Mouse (Mus musculus): ENCODE data around the gene Acsm4. TPM values are rescaled to one million over a fixed set of nuclear protein-coding genes. Genes with fewer than 3 reads are reported as not detected.

Gene Acsm4
- polyA plus RNA-seq, 1 experiment from 2014 or later: not detected

- ATAC-seq: no peak
- in situ Hi-C loops (cut with MboI; ENCODE audit: low pct_unique_long_range_greater_than_20kb): no loop called here
- no peaks in the 10 kb centered on the region for H3K27me3 ChIP-seq
- POLR2A ChIA-PET: interaction anchor here (0.7 kb wide), 1 partner anchor 186 kb away, joined by 3 read pairs; no protein-coding TSS in a partner anchor
- no peak for TF ChIP-seq CTCF (IDR thresholded peaks at IDR 0.05)
- DNase-seq (ENCODE audit: low read depth, low spot score): no peak
- CTCF ChIA-PET: interaction anchor here (0.6 kb wide), 1 partner anchor 436 kb away, joined by 3 read pairs; no protein-coding TSS in a partner anchor
Observed at GRCm38 (mm10) chr7:119760527-119760951, 70.7 kb downstream of the Acsm4 start, which contains the start of gene Acsm3. Gene Acsm3, plus strand, starts transcription at chr7:119760923.

GRCm38 (mm10) chr7:119762166-119762697 lies 72.4 kb downstream of the Acsm4 start:
- CTCF ChIA-PET: no interaction called here
- no peaks in the 10 kb centered on the region for H3K27me3 ChIP-seq
- DNase-seq (ENCODE audit: low read depth, low spot score) (no peak), ATAC-seq (no peak)
- in situ Hi-C loops (cut with MboI; ENCODE audit: low pct_unique_long_range_greater_than_20kb): no loop called here
- POLR2A ChIA-PET: no interaction called here
- TF ChIP-seq CTCF (IDR thresholded peaks at IDR 0.05): no peak

Other genes with a start within 250 kb of the Acsm4 start
- not detected for gene Gp2, start 230.7 kb upstream of the Acsm4 start, polyA plus RNA-seq (2021)
- not detected for gene Umod, start 210.7 kb upstream of the Acsm4 start, polyA plus RNA-seq (2021)
- 0.17 TPM for gene Acsm5, start 170.6 kb upstream of the Acsm4 start, polyA plus RNA-seq (2021)
- not detected for gene Pdilt, start 166.5 kb upstream of the Acsm4 start, polyA plus RNA-seq (2021)
- gene Acsm2, start 135.7 kb upstream of the Acsm4 start, polyA plus RNA-seq (2021): 0.39 TPM
- gene Acsm1, start 83.0 kb upstream of the Acsm4 start, polyA plus RNA-seq (2021): not detected
- 43.7 TPM for gene Thumpd1, start 30.8 kb downstream of the Acsm4 start, polyA plus RNA-seq (2021)
- gene Acsm3, start 70.9 kb downstream of the Acsm4 start, polyA plus RNA-seq (2021): 0.42 TPM
- 11.0 TPM for gene Rexo5, start 104.0 kb downstream of the Acsm4 start, polyA plus RNA-seq (2021)
- gene Eri2, start 104.0 kb downstream of the Acsm4 start, polyA plus RNA-seq (2021): 8.9 TPM
- 10.3 TPM for gene Lyrm1, start 205.8 kb downstream of the Acsm4 start, polyA plus RNA-seq (2021)
- gene Dcun1d3, start 206.3 kb downstream of the Acsm4 start, polyA plus RNA-seq (2021): 10.2 TPM

Data from Patski (cell line).